Mouse (Mus musculus): Measurements from ENCODE around the gene Npm3. TPM values are rescaled to one million over a fixed set of nuclear protein-coding genes. Genes with fewer than 3 reads are reported as not detected.

Gene Npm3
- 68.2 and 85.3 TPM in 2 replicates for polyA plus RNA-seq (2012; rRNA removed)

- WGBS = under 1% methylated on average over 58 of the region's 60 CpGs
- peaks cover 11% of the 10 kb centered on the region; the same call in 1 of the 2 replicates for H3K4me1 ChIP-seq (ENCODE audit: control insufficient read depth, insufficient read depth, insufficient read length)
- H3K27ac ChIP-seq (ENCODE audit: insufficient read depth, low read length) = peak within 1 kb of the TSS; percentile 53
- TF ChIP-seq POLR2A (IDR thresholded peaks at IDR 0.05; ENCODE audit: low read depth, low read length) (no peak), CTCF (IDR thresholded peaks at IDR 0.05; ENCODE audit: extremely low read depth, insufficient read depth, insufficient read length, insufficient replicate concordance) (no peak)
- peaks cover 18% of the 10 kb centered on the region for H3K36me3 ChIP-seq (ENCODE audit: control insufficient read depth, insufficient read depth, low read length)
- H3K27me3 ChIP-seq (ENCODE audit: control insufficient read depth, insufficient read depth, low read length) = 0 out of 2 replicates have a peak, but pooled peaks cover 2% of the 10 kb centered on the region
- peak; percentile 69 to 81 for DNase-seq (ENCODE audit: low read depth in 1 of 2, low spot score in 2 of 2)
- peak within 1 kb of the TSS; percentile 87 for H3K4me3 ChIP-seq (ENCODE audit: extremely low read depth, insufficient read depth, insufficient read length)
These were observed at the start of gene Npm3 for GRCm38 (mm10) chr19:45749243-45750043. Gene Npm3 (minus strand): TSS chr19:45749591.

- TF ChIP-seq POLR2A (IDR thresholded peaks at IDR 0.05; ENCODE audit: low read depth, low read length) = no peak
- TF ChIP-seq CTCF (IDR thresholded peaks at IDR 0.05; ENCODE audit: extremely low read depth, insufficient read depth, insufficient read length, insufficient replicate concordance) = no peak
- DNase-seq (ENCODE audit: low read depth in 1 of 2, low spot score in 2 of 2) = no peak
- no peaks in the 10 kb centered on the region for H3K27me3 ChIP-seq (ENCODE audit: control insufficient read depth, insufficient read depth, low read length)
- H3K27ac ChIP-seq (ENCODE audit: insufficient read depth, low read length) = peak overlapping the region; percentile 34
- no peak overlapping the region for H3K4me3 ChIP-seq (ENCODE audit: extremely low read depth, insufficient read depth, insufficient read length)
- no peaks in the 10 kb centered on the region for H3K36me3 ChIP-seq (ENCODE audit: control insufficient read depth, insufficient read depth, low read length)
- 80% methylated on average over 15 of the region's 15 CpGs for WGBS
- H3K4me1 ChIP-seq (ENCODE audit: control insufficient read depth, insufficient read depth, insufficient read length) = peaks cover 7% of the 10 kb centered on the region
These were observed 47.5 kb upstream of the Npm3 start for GRCm38 (mm10) chr19:45796879-45797278.

DNA sequence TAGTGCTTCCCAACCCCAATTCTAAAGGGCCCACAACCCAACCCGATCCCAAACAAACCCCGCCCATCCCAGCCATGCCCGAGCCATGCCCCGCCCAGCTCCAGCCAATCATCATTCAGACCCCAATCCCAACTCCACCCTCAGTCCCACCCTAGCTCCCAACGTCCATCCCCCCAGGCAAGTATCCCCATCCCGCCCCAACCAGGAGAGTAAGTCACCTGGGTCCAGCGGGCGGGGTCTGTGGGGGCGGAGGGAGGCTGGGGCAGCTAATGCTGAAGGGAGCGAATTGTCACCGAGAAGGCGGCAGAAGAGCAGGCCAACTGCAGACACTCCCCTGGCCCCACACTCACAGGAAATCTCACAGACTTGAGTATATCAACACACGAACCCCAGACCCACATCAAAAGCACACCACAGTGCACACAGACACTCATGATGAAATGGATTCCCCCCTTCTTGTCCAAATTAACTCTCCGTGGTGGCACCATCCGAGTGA is 46.7 kb upstream of the Npm3 start:
- Histone ChIP-seq H3K4me3 (ENCODE audit: extremely low read depth, insufficient read depth, insufficient read length) (no peak overlapping the region), H3K27ac (ENCODE audit: insufficient read depth, low read length) (0 out of 2 replicates have a peak overlapping the region, but pooled peaks have one; percentile 34), H3K36me3 (ENCODE audit: control insufficient read depth, insufficient read depth, low read length) (no peaks in the 10 kb centered on the region), H3K4me1 (ENCODE audit: control insufficient read depth, insufficient read depth, insufficient read length) (peaks cover 7% of the 10 kb centered on the region), H3K27me3 (ENCODE audit: control insufficient read depth, insufficient read depth, low read length) (no peaks in the 10 kb centered on the region)
- 60% methylated on average over 15 of the region's 15 CpGs for WGBS
- TF ChIP-seq POLR2A (IDR thresholded peaks at IDR 0.05; ENCODE audit: low read depth, low read length) (no peak), CTCF (IDR thresholded peaks at IDR 0.05; ENCODE audit: extremely low read depth, insufficient read depth, insufficient read length, insufficient replicate concordance) (no peak)
- peak; percentile 30 to 56 for DNase-seq (ENCODE audit: low read depth in 1 of 2, low spot score in 2 of 2)

DNA sequence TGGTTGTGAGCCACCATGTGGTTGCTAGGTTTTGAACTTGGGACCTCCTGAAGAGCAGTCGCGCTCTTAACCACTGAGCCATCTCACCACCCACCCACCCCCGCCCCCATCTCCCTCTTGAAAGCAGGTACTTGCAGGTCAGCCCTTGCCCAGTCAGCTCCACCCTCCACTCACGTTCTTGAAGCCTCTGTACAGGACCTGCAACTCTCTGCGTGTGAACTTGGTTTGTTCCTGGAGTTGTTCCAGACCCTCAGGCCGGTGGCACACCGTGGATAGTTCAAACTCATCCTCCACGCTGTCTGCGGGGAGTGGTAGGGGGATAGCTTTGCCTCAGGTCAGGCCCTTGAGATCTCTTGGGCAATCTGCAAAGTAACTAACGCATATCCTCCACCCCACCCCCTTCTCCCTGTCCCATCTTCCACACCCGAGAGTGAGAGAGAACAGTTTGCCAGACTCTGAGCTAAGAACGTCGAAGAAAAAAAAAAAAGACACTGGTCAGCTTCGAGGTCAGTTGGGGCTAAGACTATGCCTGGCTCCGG is 46.1 kb upstream of the Npm3 start:
- no peak overlapping the region for H3K4me3 ChIP-seq (ENCODE audit: extremely low read depth, insufficient read depth, insufficient read length)

DNA sequence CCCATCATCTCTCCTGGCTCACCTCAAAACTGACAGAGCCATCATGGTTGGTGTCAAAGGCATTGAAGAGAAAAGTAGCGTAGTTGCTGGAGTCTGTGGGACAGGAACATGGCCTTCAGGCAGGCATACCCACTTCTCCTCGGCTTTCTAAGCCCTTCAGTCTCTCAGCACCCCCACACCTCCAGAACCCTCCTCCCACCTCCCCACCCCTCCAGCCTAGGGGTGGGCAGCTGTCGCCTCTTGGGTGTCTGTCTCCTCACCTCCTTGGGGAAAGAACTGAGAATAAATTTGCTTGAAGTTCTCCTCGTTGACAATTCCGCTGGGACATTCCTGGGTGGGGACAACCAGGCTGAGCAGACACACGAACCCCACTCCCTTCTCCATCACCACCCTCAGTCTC is 45.3 kb upstream of the Npm3 start:
- TF ChIP-seq CTCF (IDR thresholded peaks at IDR 0.05; ENCODE audit: extremely low read depth, insufficient read depth, insufficient read length, insufficient replicate concordance) (no peak), POLR2A (IDR thresholded peaks at IDR 0.05; ENCODE audit: low read depth, low read length) (no peak)
- H3K27me3 ChIP-seq (ENCODE audit: control insufficient read depth, insufficient read depth, low read length) = no peaks in the 10 kb centered on the region
- no peaks in the 10 kb centered on the region for H3K36me3 ChIP-seq (ENCODE audit: control insufficient read depth, insufficient read depth, low read length)
- peaks cover 13% of the 10 kb centered on the region for H3K4me1 ChIP-seq (ENCODE audit: control insufficient read depth, insufficient read depth, insufficient read length)
- WGBS = 82% methylated on average over 6 of the region's 6 CpGs
- H3K4me3 ChIP-seq (ENCODE audit: extremely low read depth, insufficient read depth, insufficient read length) = no peak overlapping the region
- DNase-seq (ENCODE audit: low read depth in 1 of 2, low spot score in 2 of 2) = no peak
- no peak overlapping the region for H3K27ac ChIP-seq (ENCODE audit: insufficient read depth, low read length)

More for the DNA sequence above, 46.1 kb upstream of the Npm3 start:
- peaks cover 10% of the 10 kb centered on the region for H3K4me1 ChIP-seq (ENCODE audit: control insufficient read depth, insufficient read depth, insufficient read length)
- TF ChIP-seq POLR2A (IDR thresholded peaks at IDR 0.05; ENCODE audit: low read depth, low read length) (no peak), CTCF (IDR thresholded peaks at IDR 0.05; ENCODE audit: extremely low read depth, insufficient read depth, insufficient read length, insufficient replicate concordance) (no peak)
- no peak overlapping the region for H3K27ac ChIP-seq (ENCODE audit: insufficient read depth, low read length)
- no peaks in the 10 kb centered on the region for H3K27me3 ChIP-seq (ENCODE audit: control insufficient read depth, insufficient read depth, low read length)
- no peaks in the 10 kb centered on the region for H3K36me3 ChIP-seq (ENCODE audit: control insufficient read depth, insufficient read depth, low read length)
- DNase-seq (ENCODE audit: low read depth in 1 of 2, low spot score in 2 of 2) = no peak
- 61% methylated on average over 15 of the region's 15 CpGs for WGBS

DNA sequence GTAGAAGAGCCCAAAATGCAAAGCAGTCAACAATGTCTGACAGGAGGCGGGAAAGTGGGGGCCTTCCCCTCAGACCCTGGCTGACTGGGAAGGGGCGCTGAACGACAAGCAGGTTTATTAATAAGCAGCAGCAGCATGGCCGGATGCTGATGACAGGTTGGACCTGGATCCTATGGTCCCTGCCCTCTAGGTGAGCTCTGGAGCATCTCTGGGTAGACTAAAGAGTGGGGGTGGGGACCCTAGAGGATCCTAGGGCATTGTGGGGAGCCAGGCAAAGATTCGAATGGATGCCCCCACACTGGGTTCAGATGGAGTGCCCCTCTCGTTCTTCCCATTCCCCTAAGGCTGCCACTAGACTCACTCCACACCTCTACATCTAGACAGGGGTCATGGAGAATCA is 43.0 kb upstream of the Npm3 start:
- 92% methylated on average over 6 of the region's 6 CpGs for WGBS
- Histone ChIP-seq H3K36me3 (ENCODE audit: control insufficient read depth, insufficient read depth, low read length) (no peaks in the 10 kb centered on the region), H3K27me3 (ENCODE audit: control insufficient read depth, insufficient read depth, low read length) (no peaks in the 10 kb centered on the region), H3K4me3 (ENCODE audit: extremely low read depth, insufficient read depth, insufficient read length) (no peak overlapping the region), H3K27ac (ENCODE audit: insufficient read depth, low read length) (no peak overlapping the region), H3K4me1 (ENCODE audit: control insufficient read depth, insufficient read depth, insufficient read length) (peaks cover 13% of the 10 kb centered on the region)
- no peak for DNase-seq (ENCODE audit: low read depth in 1 of 2, low spot score in 2 of 2)
- no peak for TF ChIP-seq POLR2A (IDR thresholded peaks at IDR 0.05; ENCODE audit: low read depth, low read length)
- no peak for TF ChIP-seq CTCF (IDR thresholded peaks at IDR 0.05; ENCODE audit: extremely low read depth, insufficient read depth, insufficient read length, insufficient replicate concordance)
